Comparison of ENCODE assay signal across 8 mouse cellular contexts in the genomic region with DNA sequence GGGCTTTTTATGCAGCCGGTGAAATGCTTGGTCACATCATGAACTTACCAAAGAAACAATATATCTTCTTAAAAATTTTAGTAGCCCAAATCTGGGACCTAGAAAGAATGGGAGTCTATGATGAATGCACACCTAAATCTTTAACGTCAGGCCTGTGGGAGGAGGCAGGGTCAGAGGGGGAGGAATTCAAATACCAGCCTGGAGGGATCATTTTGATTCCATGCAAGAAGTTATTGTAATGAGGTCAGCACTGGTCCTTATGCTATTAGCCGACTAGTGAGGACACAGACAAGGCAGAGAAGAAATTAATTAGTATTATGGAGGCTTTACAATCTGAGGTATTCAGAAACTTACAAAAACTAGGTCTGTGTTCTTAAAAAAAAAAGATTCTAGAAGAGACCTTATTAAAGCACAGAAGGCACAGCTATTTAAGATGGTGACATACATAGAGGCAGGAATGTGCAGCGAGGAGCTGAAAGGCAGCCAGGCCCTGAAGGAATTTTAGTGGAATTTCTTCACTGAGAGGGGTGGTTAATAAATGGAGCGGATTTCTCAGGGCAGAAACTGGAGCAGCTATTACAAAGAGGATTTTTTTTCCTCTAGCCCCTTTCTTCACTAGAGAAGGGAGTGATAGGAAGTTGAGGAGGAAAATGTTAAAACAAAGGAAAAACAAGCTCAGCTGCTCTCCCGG.
DNase-seq lines count a peak whose midpoint lies in the region; ATAC-seq and TF ChIP-seq lines count a peak whose summit lies in the region.

No protein-coding gene starts in this region.

- H3K27me3 ChIP-seq in lung, embryonic 14.5 days (ENCODE audit: insufficient read depth, low read length), result no peaks in the 10 kb centered on the region
- H3K27me3 ChIP-seq in neural tube, embryonic 15.5 days (replicated peaks), result no peaks in the 10 kb centered on the region

- peak overlapping the region; percentile 79 for H3K27ac ChIP-seq in lung, embryonic 14.5 days (ENCODE audit: low read depth)
- H3K27ac ChIP-seq in neural tube, embryonic 15.5 days (replicated peaks), result no peak overlapping the region

- H3K9me3 ChIP-seq in lung, embryonic 14.5 days (ENCODE audit: low read depth, low read length), result no peaks in the 10 kb centered on the region
- H3K9me3 ChIP-seq in neural tube, embryonic 15.5 days (replicated peaks), result no peaks in the 10 kb centered on the region

- H3K36me3 ChIP-seq in lung, embryonic 14.5 days (ENCODE audit: insufficient read depth), result no peaks in the 10 kb centered on the region
- no peaks in the 10 kb centered on the region for H3K36me3 ChIP-seq in neural tube, embryonic 15.5 days

- H3K4me2 ChIP-seq in lung, embryonic 14.5 days, result no peak overlapping the region
- no peak overlapping the region for H3K4me2 ChIP-seq in neural tube, embryonic 15.5 days

- peak; percentile 10 to 11 for DNase-seq in cerebellum, postnatal 14 days
- DNase-seq in lung, embryonic 14.5 days, result peak; percentile 80
- DNase-seq in lung, postnatal 25 days (ENCODE audit: low spot score), result no peak
- DNase-seq in forelimb bud, embryonic 11.5 days (ENCODE audit: low read depth, low spot score), result peak; percentile 43
- DNase-seq in retina, embryonic 14.5 days (ENCODE audit: low spot score), result peak; percentile 43
- no peak for DNase-seq in testis, postnatal 10 days (ENCODE audit: low spot score)

- H3K9ac ChIP-seq in lung, embryonic 14.5 days, result no peak overlapping the region
- H3K9ac ChIP-seq in neural tube, embryonic 15.5 days (replicated peaks), result no peak overlapping the region

- no peak for TF ChIP-seq CTCF in lung, embryonic 14.5 days (IDR thresholded peaks at IDR 0.05; ENCODE audit: low read depth)

- WGBS in lung, embryonic 14.5 days, result 17% methylated on average over 6 of the region's 6 CpGs
- whole genome bisulfite sequencing in neural tube, embryonic 15.5 days, result 22% methylated on average over 6 of the region's 6 CpGs

- H3K4me1 ChIP-seq in lung, embryonic 14.5 days (ENCODE audit: insufficient read depth), result peaks cover 13% of the 10 kb centered on the region
- H3K4me1 ChIP-seq in neural tube, embryonic 15.5 days, result 0 out of 2 replicates have a peak, but pooled peaks cover 11% of the 10 kb centered on the region

- no peak overlapping the region for H3K4me3 ChIP-seq in lung, embryonic 14.5 days (ENCODE audit: low read depth, low read length)
- no peak overlapping the region for H3K4me3 ChIP-seq in neural tube, embryonic 15.5 days (replicated peaks)

- ATAC-seq in cerebellum, adult (ENCODE audit: insufficient number of reproducible peaks, low FRiP score, low TSS enrichment), result no peak; the same call in 1 of the 2 replicates
- ATAC-seq in lung, embryonic 14.5 days (ENCODE audit: insufficient read depth), result peak; percentile 82; the same call in 1 of the 2 replicates
- ATAC-seq in neural tube, embryonic 15.5 days (ENCODE audit: low FRiP score), result no peak

Comparison
In these comparisons a context has a peak if more than half of its experiments do, and no peak if none do; other contexts are left out.
1. DNase-seq: peak in cerebellum, postnatal 14 days (2 of 2), lung, embryonic 14.5 days (single experiment), forelimb bud, embryonic 11.5 days (single experiment) and retina, embryonic 14.5 days (single experiment); none in lung, postnatal 25 days (single experiment) and testis, postnatal 10 days (single experiment).